Mouse (Mus musculus) layer of hippocampus, adult 18-20 months (tissue): ENCODE results near the gene Nsg1. TPM values are rescaled to one million over a fixed set of nuclear protein-coding genes. Genes with fewer than 3 reads are reported as not detected.
A peak's percentile ranks its signal among the peaks of the same experiment; 100 is the strongest.

Source experiments
- DNase-seq, 2 experiments: peaks; one replicate each; pipeline ENCODE4 v3.0.0; 2022; ENCODE audit warnings: low spot score in 2 of 2
- long read RNA-seq: library from polyadenylated mRNA; stranded (forward); transcript quantifications from one replicate; pipeline ENCODE4 v2.0.0, GENCODE M21; 2021
- total RNA-seq, 2 experiments: library from RNA; stranded (reverse); gene quantifications; 2 replicates each; pipeline ENCODE4 v1.2.3; 2021

The Nsg1 gene
- 100 to 1,000 TPM; 425 to 451 TPM for total RNA-seq
- long read RNA-seq, transcript Nsg1-201 (5 exons, 2,581 nt) = major isoform, 37 of 64 reads
- long read RNA-seq, partial matches to known transcripts = 8 of 64 reads
- long read RNA-seq, other reads (novel, unspliced or antisense) = 18 of 64 reads

DNA sequence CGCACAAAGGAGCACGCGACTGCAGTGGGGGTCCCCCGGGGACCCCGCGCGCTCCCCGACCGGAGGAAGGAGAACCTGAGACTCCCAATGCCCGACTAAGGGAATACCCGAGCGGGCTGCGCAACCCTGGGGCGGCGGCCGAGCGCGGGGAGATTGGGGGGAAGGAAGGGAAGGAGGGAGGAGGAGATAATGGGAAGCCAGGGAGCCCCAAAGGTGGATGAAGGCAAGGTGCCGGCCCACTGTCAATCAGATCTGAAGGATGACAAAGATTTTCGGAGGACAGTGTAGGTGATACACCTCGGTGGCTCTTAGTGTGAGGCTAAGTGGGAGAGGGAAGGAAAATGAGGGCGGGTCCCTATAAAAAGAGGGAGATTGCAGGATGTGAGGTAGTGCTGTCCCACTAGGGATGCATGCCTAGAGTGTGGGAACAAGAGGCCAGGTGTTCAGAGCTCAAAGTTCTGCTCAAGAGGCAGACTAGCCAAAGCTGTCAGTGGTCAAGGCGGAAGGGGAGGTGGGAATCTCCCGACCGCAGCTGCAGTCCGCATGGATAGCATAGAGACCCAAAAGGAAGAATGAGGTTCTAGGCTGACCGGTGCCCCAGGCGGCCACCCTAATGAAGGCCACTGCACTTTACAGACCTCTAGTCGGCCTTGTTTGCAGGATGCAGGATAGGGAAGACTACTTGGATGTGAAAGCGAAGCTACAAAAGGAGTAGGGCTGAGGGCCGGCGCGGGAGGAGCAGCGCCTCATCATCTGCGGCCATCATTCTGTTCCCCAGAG, at the start of gene Nsg1:
Nsg1 (minus strand) TSS at position 274 of the 780 bp plus-strand sequence.
- DNase-seq = no peak

DNA sequence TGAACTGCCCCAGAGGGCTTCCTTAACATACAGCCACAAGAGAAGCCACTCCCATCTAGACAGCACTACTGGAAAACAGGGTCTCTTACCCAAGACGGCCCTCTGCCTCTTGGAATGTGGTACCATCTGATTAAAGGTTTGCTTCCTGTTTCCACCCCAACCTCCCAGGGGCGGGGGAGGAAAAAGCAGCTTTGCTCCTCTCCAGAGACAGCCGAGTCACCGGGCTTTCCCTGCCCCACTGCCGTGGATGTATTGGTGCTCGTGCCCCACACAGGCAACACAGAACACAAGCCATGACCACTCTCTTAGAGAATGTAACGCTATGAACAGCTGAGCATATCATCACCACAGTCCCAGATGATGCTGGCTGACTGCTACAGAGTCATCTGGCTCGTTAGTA, 49.3 kb upstream of the Nsg1 start:
- DNase-seq = no peak

DNA sequence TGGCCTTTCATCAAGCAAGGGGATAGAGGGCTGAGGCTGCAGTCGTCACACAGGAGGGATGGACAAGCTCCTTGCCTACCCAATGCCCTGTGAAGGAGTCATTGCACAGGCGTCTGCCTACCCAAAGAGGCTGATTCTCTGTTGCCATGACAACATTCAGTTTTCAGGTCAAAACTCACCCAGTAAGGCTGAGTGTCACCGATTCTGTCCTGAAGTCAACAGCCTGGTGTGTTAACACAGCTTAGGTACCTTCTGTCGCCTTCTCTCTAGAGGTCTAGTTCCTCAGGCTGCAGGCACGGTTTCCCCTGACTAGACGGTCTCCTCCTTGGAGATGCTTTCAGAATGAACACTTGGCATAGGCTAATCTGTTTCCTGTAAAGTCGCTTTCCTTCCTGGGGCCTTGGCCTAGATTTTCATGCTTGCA, 45.6 kb upstream of the Nsg1 start:
- DNase-seq = no peak

DNA sequence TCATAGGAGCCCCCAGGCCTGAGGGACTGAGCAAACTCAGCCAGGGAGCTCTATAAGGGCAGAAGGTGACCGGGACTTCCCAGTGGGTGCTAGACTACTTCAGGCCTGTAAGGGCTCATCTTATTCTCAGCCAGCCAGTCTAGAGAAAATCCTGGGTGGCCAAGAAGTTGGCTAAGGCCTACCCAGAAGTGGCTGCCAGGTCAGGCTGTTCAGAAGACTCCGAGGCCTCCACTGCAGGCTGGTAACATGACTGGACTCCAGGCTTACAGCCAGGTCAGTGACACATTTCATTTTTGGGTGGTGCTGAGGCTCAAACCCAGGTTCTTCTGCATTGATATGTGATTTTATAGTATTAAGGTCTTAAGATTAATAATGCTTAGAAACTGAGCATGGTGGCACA, 40.0 kb upstream of the Nsg1 start:
- DNase-seq = no peak

DNA sequence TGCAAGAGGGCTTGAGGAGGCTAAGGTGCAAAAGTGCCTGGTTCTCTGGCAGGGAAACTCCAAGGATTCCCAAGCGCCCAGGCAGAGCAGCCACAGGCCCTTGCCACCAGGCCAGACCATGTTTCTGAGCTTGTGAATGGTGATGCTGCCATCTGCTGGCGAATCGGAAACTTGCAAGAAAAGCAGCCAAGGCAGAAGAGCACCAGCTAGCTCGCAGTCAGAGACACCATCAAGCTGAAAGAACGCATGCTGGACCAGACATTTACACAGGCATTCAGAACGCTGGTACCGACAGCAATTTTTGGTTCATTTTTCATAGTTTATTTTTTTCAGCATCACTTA, 37.7 kb upstream of the Nsg1 start:
- peak; percentile 80 to 93 for DNase-seq

DNA sequence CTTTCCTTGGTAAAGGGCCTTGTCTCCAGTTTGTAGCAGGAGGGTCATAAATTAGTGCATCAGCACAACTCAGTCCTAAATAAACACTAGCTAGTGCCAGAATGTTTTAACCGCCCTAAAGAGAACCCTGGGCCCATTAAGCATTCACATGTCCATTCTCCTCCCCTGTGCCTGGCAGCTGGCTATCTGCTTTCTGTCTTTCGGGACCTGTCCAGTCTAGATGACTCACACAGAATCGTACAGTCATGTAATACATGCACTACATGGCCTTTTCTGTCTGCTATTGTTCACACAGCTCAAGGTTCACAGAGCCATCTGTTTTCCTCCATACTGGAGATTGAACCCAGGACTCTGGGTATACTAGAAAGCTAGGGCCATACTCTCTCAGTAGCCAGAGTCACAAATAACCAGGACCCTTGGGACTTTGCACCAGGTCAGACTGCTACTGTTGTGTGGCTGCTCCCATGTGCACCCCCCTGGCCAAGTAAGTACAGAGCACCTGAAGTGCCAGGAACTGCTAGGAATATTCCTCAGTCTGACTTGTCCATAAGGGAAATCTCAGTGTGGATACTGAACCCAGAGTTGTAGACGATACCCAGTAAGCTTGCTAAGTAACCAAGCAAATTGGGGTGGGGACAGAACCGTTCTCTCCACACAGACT, 37.2 kb upstream of the Nsg1 start:
- DNase-seq = no peak

DNA sequence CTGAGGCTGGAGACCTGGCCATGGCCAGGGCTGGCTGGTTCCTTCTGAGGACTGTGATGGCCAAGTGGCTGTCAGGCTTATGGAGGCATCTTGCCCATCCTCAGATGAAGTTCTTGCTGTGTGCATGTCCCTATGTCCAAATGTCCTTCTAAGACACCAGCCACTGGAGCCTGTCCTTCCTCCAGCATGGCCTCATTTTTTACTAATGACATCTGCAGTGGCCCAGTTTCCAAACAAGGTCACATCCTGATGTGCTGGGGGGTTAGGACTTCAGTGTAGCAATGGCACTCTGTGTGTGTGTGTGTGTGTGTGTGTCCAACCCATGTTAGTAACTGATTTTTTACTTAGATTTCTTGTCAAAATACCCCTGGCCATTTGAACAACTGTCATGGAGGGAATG, 36.2 kb upstream of the Nsg1 start:
- DNase-seq = no peak

DNA sequence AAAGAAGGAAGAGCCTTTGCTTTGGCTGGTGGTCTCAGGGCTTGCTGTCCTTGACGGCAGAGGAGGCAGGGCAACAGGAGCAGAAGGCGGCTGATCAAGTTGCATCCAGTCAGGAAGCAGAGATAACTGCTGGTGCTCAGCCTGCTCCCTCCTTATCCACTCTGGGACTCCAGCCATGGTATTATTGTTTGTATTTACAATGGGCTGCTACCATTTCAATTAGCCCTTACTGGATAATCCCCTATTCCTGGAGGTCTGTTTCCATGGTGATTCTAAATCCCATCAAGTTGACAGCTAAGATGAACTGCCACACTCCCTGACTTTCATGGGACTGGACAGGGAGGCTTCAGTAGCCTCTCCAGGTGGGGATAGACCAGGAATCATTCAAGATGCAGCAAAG, 35.2 kb upstream of the Nsg1 start:
- DNase-seq = no peak

DNA sequence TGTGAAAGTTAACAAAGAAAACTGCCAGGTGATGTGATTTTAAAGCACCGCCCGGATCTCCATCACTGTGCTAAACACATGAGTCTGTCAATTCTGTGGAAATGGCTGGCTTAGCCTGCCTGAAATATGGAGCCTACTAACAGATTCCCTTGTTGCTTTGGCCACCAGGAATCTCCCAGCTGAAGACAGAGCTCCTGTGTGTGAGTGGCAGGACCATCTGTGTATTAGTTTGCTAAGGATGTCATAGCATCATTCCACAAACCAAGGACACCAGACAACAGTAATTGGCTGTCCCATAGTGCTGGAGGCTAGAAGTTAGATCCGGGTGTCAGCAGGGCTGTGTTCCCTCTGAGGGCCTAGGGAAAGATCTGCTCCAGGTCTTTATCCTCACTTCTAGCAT, 31.2 kb upstream of the Nsg1 start:
- DNase-seq = no peak

DNA sequence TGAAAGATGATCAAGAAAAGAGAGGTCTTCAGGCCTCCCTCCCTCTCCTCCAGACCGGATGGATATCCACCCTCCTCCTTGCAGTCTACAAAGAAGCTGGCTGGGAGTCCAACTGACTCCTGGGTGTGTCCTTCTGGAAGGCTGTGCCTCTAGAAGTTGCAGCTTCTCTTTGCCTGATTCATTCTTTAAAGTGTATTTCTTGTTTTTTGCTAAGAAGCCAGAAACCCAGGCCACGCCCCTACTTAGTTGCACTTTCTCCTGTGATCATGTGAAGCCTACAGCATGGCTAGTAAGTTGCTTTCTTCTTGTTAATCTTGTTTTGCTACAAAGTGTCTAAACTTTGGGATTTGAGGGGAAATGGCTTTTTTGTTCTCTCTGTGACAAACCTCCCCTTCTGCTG, 27.3 kb upstream of the Nsg1 start:
- no peak for DNase-seq

DNA sequence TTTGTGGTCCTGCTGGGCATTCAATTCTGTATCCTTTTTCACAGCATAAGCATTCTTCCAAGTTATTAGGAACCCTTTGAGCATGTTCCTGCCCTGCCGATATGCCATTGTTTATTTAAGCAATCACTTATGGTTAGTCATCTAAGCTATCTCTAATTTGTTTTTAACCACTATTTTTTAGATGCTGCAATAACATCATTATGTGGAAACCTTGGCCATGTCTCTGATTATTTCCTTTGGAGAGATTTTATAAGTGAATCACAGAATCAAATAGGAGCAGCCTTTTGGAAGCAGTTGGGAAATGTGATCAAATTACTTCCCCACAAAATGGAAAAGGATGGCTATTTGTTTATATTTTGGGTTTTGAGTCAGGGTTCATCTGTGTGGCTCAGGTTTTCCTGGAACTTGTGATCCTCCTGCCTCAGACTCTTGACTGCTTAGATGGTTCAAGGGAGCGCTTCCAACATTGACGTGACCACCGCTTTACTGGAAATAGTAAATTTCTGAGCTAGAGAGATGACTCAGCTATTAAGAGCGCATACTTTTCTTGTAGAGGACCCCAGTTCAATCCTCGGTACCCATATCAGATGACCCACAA, 25.1 kb upstream of the Nsg1 start:
- DNase-seq = no peak

DNA sequence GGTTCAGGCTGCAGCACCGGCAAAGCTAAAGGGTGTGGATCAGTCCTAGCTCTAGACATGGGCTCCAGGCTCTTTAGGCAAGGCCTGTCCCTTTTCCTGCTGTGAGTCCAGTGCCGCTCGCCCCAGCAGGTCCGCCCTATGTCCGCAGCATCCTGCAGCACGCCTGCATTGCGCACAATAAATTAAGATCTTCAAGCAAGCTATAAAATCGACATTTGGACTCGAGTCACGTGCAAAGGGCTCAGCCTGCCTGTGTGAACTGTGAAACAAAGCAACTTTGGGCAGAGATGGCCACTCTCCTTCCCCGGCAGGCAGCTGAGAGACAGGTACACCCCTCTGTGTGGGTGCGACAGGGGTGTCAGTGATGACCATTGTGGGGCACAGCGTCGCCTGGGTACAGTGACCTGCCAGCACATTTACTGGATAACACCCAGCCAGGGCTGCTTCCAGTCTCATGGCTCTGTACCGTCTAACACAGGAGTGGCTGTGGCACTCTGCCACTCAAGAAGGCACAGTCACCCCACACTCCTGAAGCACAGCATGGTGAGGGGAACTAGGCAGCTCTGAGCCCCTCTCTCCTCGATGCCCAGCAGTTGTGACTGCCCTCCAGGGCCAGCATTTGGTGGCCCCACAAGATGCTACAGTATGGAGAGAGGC, 14.7 kb upstream of the Nsg1 start:
- no peak for DNase-seq

DNA sequence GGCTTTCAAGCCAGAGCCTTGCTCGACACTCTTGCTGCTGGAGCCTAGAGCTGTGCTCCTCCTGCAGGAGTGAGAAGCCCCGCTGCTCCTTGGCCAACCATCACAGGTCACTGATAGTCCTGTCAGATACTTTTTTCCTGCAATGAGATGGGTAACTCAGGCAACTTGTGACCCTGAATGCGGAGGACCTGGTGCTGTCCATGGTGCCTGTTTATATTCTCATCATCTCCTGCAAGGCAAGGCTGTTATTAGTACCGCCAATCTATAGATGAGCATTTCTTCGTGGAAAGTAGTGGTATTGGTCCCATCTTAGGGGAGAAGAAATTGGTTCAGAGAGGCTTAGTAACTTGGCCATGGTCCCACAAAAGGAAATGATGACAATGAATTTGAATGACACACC, 14.1 kb upstream of the Nsg1 start:
- no peak for DNase-seq

DNA sequence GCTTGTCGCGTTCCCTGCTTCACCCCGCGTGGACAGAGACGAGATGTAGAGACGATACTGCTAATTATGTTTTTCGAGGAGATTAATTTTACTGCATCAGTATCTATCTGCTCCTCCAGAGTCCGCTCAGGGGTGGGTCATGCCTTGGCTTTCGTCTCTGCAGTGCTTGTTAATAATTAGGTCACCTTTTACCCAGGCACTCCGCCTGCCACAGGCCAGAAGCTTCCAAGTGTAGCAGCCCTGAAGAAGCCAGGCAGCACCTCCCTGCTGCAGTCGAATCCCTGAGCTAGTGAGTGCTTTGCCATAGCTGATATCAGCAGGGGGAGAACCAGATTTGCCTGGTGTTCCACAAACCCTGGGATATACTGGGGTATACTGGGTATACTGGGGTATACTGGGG, 8.8 kb upstream of the Nsg1 start:
- no peak for DNase-seq

DNA sequence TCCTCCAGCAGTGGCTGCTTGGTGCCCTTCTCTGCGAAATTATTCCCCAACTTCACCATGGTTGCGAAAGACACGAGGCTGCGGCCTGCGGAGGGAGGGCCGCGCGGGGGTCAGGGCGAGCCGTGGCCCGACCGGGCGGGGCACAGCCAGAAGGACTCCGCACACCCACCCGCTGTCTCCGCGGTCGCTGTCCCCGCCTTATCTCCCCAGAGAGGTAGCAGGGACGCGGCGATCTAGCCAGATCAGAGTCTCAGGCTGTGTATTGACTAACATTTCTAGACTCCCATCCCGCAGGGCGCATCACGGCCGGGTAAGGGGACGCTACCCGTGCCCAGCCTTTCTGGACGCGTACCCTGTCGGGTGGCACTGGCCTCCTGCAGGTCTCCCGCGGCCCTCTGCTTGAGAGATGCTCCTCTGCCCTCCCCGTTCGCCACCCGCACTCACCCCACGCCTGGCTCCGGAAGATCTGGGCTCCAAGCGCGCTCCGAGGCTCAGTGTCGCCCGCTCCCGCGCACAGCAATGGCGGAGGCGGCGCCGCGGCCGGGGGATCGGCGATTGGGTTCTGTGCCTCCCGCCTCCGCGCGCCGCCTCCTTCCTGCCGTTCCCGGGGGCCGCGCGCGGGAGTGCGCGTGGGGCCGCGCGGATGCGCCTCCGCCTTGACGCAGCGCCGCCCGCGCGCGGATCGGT, 617 bp downstream of the Nsg1 start:
- DNase-seq = peak; percentile 70 to 85

DNA sequence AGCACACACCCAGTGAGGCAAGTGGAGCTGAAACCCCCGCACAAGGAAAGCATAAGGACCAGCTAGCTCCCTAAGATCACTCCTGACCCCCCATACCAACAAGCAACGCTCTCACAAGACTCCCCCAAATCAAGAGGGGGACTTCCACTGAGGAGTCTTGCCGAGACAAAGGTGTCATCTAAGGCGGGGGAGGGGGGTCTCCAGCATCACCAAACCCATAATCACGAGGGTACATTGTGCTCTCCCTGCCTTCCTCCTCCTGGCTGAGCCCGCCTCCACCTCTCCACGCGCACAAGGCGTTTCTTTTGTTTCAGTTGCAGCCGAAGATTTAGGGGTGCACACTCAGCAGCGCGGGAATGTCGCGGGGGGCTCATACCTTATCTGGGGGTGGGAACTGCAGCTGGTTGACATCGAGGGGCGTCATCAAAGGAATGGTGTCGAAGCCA, 1.2 kb downstream of the Nsg1 start:
- peak in 1 of 2 experiments; percentile 70 for DNase-seq

DNA sequence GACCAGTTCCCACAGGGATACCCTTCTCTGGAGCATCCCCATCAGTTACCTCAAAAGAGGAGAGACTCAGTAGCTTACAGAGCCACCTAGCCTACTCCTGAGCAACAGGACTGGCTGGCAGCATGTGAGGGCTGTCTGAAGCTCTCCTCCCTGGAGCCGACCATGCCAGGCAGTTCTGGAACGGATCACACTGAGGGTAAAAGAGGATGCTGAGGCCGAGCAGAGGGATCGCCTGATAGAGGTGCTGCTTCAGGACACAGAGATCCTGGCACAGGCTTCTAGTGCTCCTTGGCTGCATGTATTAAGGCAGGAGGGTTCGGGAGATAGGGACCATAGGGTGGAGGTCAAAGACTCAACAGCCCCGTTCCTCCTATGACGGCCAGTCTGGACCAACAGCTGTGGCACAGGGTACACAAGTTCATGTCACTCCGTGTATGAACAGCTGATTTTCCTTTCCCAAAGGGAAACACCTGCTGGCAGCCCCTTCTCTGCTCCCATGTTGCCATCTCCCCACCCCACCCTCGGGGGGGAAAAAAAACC, 2.2 kb downstream of the Nsg1 start:
- no peak for DNase-seq

DNA sequence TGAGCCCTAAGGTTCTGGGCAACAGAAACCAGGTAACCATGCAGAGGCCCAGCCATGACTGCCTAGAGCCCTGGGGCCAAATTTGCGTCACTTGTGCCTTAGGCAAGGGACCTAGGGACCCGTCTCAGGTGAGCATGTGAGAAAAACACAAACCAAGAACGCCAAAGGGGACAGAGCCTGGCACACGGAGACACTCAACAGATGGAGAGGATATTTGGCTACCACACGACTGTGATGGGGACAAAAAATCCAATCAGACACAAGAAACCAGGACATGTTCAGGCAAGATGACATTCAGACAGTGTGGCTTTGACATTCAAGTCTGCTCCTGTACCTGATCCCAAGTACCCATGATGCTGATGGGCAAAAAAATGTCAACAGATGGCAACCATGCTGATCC, 6.1 kb downstream of the Nsg1 start:
- no peak for DNase-seq

DNA sequence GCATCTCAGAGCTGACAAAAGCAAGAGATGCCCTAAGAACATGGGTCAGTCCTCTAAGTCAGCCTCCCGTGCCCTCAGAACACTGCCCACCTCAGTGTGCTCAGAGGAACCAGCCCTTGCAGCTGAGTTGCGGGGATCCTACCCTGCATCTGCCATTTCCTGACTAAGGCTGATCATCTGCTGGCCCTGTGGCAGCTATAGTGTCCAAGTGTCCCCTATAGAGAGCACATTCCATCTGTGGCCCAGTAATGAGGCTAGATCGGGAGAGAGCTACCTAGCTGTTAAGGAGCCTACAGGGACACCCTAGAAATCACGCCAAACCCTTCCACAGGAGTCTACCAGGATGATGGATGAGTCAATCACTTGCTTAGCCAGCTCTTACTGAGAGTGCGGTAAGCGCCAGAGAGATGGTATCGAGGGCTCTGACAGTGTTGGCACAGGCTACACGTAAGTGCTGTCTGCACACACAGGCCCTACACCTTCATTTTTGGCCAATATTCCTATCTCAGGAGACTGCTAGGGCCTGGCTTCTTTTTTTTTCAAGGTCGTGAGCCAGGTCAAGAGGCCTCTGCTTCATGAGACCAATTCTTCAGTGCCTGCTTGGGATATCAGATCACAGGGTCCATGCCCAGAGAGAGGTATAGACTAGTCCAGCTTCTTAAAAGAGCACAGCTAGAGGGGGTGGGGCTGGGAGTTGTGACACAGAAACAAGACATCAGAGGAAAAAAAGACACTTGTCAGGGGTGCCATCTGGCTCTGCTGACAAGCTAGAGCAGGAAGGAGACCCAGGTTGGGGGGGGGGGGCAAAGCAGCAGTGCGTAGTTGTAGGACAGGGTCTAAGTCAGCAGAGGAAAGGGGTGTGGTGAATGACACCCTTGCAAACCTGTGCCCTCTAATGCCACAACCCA, 7.3 kb downstream of the Nsg1 start:
- DNase-seq = no peak

DNA sequence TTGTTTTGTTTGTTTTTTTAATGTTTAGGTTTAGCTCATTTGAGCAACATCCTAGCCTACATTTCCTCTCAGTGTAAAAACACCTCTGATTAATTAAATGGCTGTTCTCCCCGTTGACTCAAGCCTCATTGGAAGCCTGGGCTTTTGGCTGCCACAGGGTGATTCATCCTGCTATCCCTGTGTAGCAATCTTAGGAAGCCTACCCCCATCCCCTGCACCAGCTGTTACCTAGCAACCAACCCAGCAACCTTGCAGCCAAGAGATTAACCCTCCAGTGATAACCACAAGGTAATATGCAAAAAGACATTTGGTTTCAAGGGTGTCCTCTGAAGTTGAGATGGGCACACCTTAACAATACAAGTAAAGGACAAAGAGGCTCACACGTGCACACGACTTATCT, 8.4 kb downstream of the Nsg1 start:
- peak; percentile 64 to 82 for DNase-seq
